Mouse (Mus musculus): ENCODE data around the gene Mbd6. TPM values are rescaled to one million over a fixed set of nuclear protein-coding genes. Genes with fewer than 3 reads are reported as not detected.
"Not testable (repeated sequence)": the region's sequence is repeated elsewhere in the genome, so short reads cannot be mapped to it uniquely, and the experiment has no call there.

The Mbd6 gene
- polyA plus RNA-seq, 2 experiments from 2014 or later: 4.0 to 14.7 TPM

DNA sequence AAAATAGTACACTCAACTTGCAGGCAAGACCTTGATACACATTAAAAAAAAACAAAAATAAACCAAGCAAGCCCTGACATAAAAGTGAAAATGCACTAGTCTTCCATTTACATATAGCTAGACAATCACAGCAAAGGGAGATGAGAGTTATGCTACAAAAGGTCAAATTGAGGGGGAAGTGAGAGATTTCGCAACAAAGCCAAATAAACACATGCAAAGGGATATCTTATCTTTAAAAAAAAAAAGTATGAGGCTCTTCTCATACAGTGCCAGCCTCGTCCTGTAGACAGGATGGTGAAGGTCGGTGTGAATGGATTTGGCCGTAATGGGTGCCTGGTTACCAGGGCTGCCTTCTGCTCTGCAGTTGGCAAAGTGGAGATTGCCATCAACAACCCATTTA is 24.0 kb upstream of the Mbd6 start:
- no peak for ATAC-seq

DNA sequence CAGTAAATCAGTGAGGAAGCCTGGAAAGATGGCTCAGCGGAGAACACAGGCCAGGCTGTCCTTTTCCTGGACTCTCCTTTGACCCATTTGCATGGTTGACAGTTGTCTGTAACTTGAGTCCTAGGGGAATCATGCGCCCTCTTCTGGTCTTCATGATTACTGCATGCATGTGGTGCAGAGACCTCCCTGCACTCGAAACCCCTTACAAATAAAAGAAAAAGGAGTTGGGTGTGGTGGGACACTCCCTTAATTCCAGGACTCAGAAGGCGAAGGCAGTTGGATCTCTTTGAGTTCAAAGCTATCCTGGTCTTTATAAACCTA is 23.5 kb upstream of the Mbd6 start:
- ATAC-seq: peak; percentile 54

GRCm38 (mm10) chr10:127311476-127312355 is 22.9 kb upstream of the Mbd6 start, which contains the start of gene Mars:
Gene Mars (minus strand): TSS chr10:127311786.
- peak; percentile 91 for ATAC-seq

- peak; percentile 24 for ATAC-seq
Measured at GRCm38 (mm10) chr10:127310523-127311475, 22.0 kb upstream of the Mbd6 start.

DNA sequence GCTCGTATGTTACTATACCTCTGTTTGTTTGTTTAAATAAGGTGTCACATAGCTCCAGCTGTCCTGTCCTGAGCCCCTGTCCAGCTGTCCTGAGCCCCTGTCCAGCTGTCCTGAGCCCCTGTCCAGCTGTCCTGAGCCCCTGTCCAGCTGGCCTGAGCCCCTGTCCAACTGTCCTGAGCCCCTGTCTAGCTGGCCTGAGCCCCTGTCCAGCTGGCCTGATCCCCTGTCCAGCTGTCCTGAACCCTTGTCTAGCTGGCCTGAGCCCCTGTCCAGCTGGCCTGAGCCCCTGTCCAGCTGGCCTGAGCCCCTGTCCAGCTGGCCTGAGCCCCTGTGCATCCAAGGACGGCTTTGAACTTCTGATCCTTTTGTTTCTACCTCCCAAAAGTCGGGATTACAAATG is 20.3 kb upstream of the Mbd6 start:
- ATAC-seq: not testable (repeated sequence)

- ATAC-seq: no peak
Measured at GRCm38 (mm10) chr10:127303136-127303535, 14.3 kb upstream of the Mbd6 start.

DNA sequence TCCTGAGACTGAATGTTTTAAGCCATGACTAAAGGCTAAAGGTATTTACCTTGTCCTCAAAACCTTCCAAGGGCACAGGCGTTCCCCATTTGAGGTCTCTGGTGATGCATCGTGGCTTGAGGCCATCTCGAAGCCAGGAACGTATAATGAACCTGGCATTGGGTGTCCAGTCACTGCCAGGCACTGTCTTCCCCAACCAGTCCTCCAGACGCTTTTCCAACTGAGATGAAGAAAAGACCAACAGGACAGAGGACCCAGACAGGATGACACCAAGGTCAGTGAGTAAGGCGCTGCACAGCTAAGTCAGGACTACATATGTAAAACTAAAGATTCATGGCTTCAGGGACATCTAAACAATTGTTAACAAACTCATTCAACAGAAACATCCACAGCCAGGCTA is 11.5 kb upstream of the Mbd6 start:
- no peak for ATAC-seq

- no peak for ATAC-seq
Measured at GRCm38 (mm10) chr10:127297015-127297871, 8.4 kb upstream of the Mbd6 start.

DNA sequence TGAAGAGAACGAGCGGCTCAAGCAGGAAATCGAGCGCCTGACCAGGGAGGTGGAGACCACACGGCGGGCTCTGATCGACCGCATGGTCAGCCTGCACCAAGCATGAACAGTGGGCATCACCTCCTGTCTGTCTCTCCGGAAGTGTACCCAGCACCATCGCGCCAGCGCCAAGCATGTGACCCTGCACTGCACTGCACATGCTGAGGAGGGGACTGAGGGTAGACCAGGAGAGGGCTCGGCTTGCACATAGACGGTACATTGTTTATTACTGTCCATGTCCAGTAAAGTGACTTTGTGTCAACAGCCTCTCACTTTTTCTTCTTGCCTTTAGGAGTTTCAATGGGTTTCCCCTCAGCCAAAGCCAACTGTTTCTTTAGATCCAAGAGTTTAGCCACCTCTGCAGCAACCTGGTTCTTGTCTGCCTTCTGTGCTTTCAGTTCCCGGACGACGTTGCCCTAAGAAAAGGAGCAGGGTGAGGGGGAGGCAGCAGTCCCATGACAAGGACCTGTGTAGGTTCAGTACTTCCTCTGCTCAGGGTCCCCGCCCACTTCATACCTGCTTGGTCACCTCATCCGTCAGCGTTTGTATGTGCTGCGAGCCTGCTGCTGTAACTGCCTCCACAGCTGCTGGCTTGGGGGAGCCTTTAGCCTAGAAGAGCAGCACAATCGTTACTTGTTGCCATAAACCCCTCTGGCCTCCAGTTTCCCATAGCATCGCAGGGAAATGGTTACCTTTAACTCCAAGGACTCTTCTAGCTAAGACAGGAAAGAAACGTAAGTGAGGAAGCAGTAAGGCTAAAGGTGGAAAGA is 7.4 kb upstream of the Mbd6 start:
- no peak for ATAC-seq

- ATAC-seq: no peak
Measured at GRCm38 (mm10) chr10:127294895-127295510, 6.2 kb upstream of the Mbd6 start.

DNA sequence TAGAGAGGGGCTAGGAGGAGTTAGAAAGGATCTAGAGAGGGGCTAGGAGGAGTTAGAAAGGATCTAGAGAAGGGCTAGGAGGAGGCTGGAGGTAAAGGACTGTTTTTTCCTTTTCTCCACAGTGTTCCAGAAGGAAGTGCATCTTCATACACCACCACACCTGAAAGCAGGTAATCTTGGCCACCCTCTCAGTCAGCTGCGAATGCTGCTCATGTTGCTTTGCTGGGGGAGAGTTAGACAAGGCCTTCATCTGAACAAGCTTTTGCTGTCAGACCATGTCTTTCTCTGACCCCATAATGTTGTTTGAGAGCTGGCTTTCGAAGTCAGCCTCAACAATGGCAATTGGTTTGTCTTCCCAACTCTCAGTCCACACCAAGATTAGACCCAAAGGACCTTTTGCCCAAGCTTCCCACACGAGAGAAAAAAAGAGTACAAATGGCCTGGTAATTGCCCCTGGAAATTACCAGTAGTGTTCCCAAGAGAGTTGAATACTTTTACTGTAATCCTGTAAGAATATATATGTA is 4.8 kb upstream of the Mbd6 start:
- no peak for ATAC-seq

DNA sequence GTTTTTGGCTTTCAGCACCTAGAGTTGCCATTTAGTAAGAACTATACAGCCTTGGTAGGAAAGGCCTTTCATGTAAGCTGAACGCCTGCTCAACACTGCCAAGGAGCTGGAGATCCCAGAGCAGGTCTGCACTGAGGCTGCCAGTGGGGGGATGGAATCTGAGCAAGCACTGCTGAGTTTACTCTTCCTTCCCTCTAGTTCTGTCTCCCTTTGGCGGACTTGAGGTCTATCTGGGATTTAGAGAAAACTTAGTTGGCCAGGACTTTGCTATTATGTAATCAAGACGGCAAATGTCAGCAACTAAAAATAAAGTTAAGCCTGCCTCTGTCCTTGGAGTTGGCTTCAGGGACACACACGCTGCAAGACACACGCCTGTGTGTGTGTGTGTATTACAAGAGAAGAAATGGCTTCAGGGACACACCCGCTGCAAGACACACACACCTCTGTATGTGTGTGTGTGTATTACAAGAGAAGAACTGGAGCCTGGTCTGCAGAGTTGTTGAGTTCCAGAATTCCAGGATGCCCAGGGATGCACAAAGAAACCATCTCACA is 4.2 kb upstream of the Mbd6 start:
- no peak for ATAC-seq

DNA sequence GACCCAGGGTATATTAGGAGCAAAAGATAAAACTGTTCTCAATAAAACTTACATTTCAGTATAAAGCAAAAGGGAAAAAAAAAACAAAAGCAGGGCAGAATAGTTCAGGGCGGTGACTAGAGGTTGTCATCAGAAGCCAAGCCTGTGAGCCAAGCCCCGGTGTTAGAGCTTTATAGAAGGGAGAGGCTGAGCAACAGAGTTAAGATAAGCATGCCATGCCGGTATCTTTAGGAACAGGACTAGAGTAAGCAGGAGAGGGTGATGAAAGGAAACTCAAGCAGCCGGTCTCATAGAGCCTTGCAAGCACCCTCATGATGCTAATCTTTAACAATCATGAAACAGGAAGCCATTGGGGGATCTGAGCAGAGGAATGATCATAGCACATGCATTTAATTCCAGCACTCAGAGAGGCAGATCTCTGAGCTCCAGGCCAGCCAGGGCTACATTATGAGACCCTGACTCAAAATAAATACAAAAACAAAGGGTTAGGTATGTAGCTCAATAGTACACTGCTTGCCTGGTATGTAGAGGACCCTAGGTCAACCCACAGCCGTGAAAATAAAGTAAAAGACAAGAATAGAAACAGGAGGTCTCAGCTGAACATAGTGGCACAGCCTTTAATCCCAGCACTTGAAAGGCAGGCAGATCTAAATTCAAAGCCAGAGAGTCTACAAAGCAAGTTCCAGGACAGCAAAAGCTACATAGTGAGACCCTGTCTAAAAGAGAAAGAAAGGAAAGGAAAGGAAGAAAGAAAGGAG is 3.2 kb upstream of the Mbd6 start:
- ATAC-seq: no peak

DNA sequence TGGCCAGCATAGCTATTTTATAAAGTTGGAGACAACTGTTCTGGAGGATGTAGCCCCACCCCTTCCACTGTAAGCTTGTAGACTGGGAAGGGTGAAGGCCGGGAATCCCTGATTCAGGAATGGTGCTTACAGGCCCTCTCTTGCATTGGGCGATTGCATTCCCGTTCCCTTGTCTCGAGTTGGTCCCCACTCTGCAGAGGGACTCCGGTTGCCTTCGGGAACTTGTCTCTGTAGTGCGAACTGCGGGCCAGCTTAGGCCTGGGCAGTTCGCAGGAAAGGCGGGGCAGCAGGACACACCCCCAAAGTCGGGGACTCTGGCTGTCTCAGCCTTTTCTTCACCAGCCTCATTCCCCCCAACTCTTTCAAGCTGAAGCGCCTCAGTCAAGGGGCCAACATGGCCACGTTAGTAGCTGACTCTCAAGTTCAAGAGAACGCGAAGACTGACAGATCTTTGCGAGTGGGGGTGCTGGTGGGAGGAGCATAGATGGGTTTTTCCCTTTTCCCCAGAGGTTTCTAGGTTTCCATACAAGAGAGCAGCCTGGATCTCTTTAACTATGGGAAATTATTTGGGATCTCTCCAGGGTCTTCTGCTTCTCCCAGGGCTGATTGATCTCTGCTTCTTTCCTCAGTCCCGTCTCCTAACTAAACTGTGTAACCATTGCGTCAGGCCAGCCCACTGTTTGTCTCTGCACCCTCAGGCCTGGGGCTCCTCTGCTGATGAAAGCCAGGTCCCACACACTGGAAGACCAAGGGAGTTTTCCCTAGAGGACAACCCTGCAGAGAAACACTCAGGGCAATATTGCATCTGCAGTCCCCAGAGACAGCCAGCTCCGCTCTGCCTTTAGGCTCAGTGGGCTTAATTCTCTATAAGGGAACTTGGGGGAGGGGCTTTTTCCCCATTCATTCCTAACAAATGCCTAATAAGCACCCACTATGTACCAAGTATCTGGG is 2.4 kb upstream of the Mbd6 start:
- peak; percentile 20 for ATAC-seq

GRCm38 (mm10) chr10:127290307-127290929 is 1.6 kb upstream of the Mbd6 start:
- ATAC-seq: peak; percentile 81

- ATAC-seq: peak; percentile 33
Measured at GRCm38 (mm10) chr10:127289573-127290191, 864 bp upstream of the Mbd6 start.

- ATAC-seq: no peak
Measured at GRCm38 (mm10) chr10:127288328-127288799, 454 bp downstream of the Mbd6 start.

DNA sequence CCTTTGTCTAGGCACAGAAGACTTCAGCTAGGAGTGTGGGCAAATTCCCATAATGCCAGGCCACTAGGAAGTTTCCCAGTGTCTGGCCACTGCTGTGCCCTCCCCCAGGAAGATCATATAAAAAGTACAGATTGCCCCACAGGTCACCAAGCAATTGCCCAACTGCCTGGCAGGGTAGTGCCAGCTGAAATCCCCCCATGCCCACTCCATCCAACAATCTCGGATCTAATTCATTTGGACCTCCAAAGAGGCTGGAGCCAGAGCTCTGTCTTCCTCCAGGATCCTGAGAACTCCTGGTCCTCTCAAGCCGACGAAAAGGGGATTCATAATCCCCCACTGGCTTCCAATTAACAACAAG is 903 bp downstream of the Mbd6 start:
- ATAC-seq: no peak

Measured in CD4-positive, CD25-positive, alpha-beta regulatory T cell, adult 4 months (primary cell).